Mouse (Mus musculus) embryo, embryonic 10 days (tissue): ENCODE measurements around the gene Zfp941.
"Not testable (repeated sequence)": the region's sequence is repeated elsewhere in the genome, so short reads cannot be mapped to it uniquely, and the experiment has no call there.

Experiments
- DNase-seq: peaks from one replicate; pipeline ENCODE4 v3.0.0-alpha.2; 2015; ENCODE audit warnings: low spot score

Gene Zfp941

DNA sequence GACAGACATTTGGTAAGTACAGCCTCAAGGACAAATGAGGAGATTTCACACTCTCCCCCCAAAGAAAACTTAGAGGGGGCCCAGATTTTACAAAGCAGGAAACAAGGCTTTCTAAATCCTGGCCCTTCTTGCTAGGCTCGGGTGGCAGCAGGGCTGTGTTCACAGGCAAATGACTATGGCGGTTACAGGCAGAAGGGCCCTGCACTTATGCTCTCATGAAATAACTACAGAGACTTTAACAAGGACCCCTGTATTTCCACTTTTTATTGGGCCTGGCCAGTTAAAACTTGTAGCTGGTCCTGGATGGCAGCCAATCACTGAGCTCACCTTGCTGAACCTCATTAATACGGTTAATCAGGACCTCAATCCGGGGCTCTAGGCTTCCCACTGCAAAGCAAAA, 41.4 kb downstream of the Zfp941 start:
- no peak for DNase-seq

DNA sequence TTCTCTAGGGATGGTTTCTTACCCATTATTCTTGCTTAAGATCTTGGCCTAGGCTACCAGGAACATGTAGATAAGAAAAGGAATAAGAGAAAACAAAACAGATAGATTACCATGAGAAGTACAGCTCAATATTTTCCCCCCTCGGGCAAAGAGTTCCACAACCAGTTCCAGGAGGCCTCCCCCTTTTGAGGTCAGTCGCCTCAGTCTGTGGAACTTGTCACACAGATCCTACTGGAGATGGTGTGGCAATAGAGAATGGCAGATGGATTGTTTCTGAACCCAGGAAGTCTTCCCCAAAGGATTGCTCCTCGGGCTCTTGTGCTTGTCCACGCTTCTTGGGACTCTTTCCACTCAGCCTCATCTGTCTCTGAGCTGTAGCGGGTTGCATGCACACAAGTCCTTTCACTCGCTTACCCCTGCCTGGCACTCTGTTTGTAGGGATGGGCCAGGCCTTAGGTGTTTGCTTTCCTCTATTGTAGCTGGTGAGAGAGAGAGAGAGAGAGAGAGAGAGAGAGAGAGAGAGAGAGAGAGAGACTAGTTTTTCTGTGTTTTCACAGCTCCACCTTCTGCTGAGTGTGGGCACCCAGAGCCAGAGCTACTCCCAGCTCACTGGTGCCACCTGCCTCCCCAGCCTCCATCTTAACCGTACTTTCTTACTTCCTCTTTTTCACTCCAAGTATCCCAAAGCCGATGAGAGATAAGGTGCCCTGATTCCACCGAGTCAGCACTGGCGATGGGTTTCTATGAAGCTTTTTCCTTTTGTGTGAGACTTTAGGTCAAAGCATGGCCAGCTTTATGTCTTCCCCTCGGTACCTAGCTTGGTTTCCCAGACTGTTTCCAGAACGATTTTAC, 55.9 kb downstream of the Zfp941 start:
- DNase-seq: no peak

DNA sequence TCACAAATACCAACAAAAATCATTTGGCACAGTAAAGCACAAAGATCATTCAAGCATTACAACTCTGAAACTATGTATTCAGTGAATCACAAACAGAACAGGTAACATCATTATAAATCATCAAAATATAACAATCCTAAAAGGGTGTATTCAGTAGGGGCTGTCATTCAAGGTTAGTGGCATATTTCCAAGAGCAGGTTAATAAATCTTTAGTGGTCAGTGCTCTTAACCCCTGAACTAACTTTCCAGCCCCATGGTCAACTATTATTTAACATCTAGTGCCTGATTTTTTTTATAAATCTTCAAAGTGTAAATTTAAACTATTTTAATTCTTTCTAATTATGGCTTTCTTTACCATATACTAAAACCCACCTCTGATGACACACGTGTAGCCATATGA, 56.6 kb downstream of the Zfp941 start:
- DNase-seq: not testable (repeated sequence)

DNA sequence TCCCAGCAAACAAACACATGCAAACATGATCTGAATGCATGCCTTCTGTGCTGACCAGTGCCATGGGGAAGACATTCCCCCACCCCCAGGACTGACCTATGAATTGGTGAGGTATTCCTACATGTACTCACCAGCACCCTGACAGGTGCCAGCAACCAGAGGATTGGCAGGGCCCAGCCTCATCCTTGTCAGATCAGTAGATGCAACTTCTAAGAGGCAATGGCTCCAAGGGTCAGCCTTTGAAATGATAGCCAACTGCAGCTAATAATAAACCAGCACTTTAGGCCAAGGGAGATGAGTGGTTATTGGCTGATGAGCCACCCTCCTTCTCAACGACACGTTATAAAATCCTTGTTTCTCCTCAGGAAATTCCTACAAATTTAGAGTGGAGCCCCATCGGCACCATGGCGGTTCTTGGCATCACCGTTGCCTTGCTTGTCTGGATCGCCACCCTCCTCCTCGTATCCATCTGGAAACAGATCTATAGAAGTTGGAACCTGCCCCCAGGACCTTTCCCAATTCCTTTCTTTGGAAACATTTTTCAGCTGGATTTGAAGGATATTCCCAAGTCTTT, 58.4 kb downstream of the Zfp941 start, which contains the start of gene Cyp2e1:
Gene Cyp2e1 (plus strand): TSS at position 293 of the 574 bp plus-strand sequence.
- no peak for DNase-seq

DNA sequence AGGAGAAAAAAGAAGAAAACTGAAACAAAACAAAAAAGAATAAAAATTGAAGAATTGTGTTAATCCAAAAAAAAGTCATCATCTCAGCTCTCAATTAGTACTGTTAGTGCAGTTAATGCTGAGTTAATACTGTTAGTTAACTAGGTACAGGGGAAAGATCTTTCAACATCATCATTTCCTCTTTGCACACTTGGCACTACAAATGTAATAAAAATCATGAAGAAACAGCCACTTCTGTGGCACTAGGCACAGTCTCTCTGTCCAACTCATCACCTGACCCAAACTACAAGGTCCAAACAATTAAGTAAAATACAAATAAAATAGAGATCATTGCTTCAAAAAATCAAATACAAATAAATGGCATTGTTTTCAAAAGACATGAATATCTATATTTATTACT, 61.3 kb downstream of the Zfp941 start:
- no peak for DNase-seq
